Mouse (Mus musculus): Measurements from ENCODE around the gene Atp2a1. TPM values are rescaled to one million over a fixed set of nuclear protein-coding genes. Genes with fewer than 3 reads are reported as not detected.

The Atp2a1 gene
- polyA plus RNA-seq (2015; fragmentation: Nextera tagmentation; extraction: Ambion mirVana), result 1.4 and 6.4 TPM in 2 replicates

- Histone ChIP-seq H3K36me3 (ENCODE audit: control insufficient read depth, insufficient read depth) (peaks cover 16% of the 10 kb centered on the region), H3K4me3 (ENCODE audit: low read length) (no peak within 1 kb of the TSS), H3K27me3 (ENCODE audit: control insufficient read depth, insufficient read depth, low read length) (no peaks in the 10 kb centered on the region), H3K27ac (ENCODE audit: low read length) (no peak within 1 kb of the TSS), H3K4me2 (ENCODE audit: low read depth, low read length) (no peak within 1 kb of the TSS), H3K4me1 (ENCODE audit: control insufficient read depth, insufficient read depth, low read length) (peaks cover 32% of the 10 kb centered on the region), H3K9me3 (replicated peaks; ENCODE audit: control insufficient read depth, low read length) (no peaks in the 10 kb centered on the region), H3K9ac (ENCODE audit: low read length) (no peak within 1 kb of the TSS)
- WGBS, result 53% methylated on average over 5 of the region's 5 CpGs
- no peak for ATAC-seq (replicated peaks; ENCODE audit: extremely low read depth, insufficient read depth, low FRiP score)
These were observed at the start of gene Atp2a1 for GRCm38 (mm10) chr7:126463004-126463403. Gene Atp2a1, minus strand, starts transcription at chr7:126463108.

- no peaks in the 10 kb centered on the region for H3K4me1 ChIP-seq (ENCODE audit: control insufficient read depth, insufficient read depth, low read length)
- H3K36me3 ChIP-seq (ENCODE audit: control insufficient read depth, insufficient read depth), result no peaks in the 10 kb centered on the region
- H3K9me3 ChIP-seq (replicated peaks; ENCODE audit: control insufficient read depth, low read length), result no peaks in the 10 kb centered on the region
- H3K9ac ChIP-seq (ENCODE audit: low read length), result no peak overlapping the region
- H3K4me3 ChIP-seq (ENCODE audit: low read length), result no peak overlapping the region
- no peak overlapping the region for H3K27ac ChIP-seq (ENCODE audit: low read length)
- no peak overlapping the region for H3K4me2 ChIP-seq (ENCODE audit: low read depth, low read length)
- H3K27me3 ChIP-seq (ENCODE audit: control insufficient read depth, insufficient read depth, low read length), result no peaks in the 10 kb centered on the region
- 65% methylated on average over 3 of the region's 3 CpGs for WGBS
- no peak for ATAC-seq (replicated peaks; ENCODE audit: extremely low read depth, insufficient read depth, low FRiP score)
These were observed 48.4 kb upstream of the Atp2a1 start for GRCm38 (mm10) chr7:126511287-126511686.

- Histone ChIP-seq H3K4me2 (ENCODE audit: low read depth, low read length) (no peak overlapping the region), H3K9me3 (replicated peaks; ENCODE audit: control insufficient read depth, low read length) (no peaks in the 10 kb centered on the region), H3K27ac (ENCODE audit: low read length) (no peak overlapping the region), H3K9ac (ENCODE audit: low read length) (no peak overlapping the region), H3K36me3 (ENCODE audit: control insufficient read depth, insufficient read depth) (no peaks in the 10 kb centered on the region), H3K27me3 (ENCODE audit: control insufficient read depth, insufficient read depth, low read length) (no peaks in the 10 kb centered on the region), H3K4me3 (ENCODE audit: low read length) (no peak overlapping the region), H3K4me1 (ENCODE audit: control insufficient read depth, insufficient read depth, low read length) (peaks cover 6% of the 10 kb centered on the region; the same call in 1 of the 2 replicates)
- ATAC-seq (replicated peaks; ENCODE audit: extremely low read depth, insufficient read depth, low FRiP score), result no peak
- 71% methylated on average over 8 of the region's 8 CpGs for WGBS
These were observed 44.3 kb upstream of the Atp2a1 start for GRCm38 (mm10) chr7:126507126-126507778.

- WGBS, result 45% methylated on average over 2 of the region's 2 CpGs
- Histone ChIP-seq H3K27me3 (ENCODE audit: control insufficient read depth, insufficient read depth, low read length) (no peaks in the 10 kb centered on the region), H3K4me3 (ENCODE audit: low read length) (no peak overlapping the region), H3K9me3 (replicated peaks; ENCODE audit: control insufficient read depth, low read length) (no peaks in the 10 kb centered on the region), H3K4me1 (ENCODE audit: control insufficient read depth, insufficient read depth, low read length) (peaks cover 10% of the 10 kb centered on the region), H3K36me3 (ENCODE audit: control insufficient read depth, insufficient read depth) (peaks cover 13% of the 10 kb centered on the region), H3K9ac (ENCODE audit: low read length) (no peak overlapping the region), H3K4me2 (ENCODE audit: low read depth, low read length) (no peak overlapping the region), H3K27ac (ENCODE audit: low read length) (no peak overlapping the region)
- ATAC-seq (replicated peaks; ENCODE audit: extremely low read depth, insufficient read depth, low FRiP score), result no peak
These were observed 42.0 kb upstream of the Atp2a1 start for GRCm38 (mm10) chr7:126504913-126505312.

GRCm38 (mm10) chr7:126503273-126503878 lies 40.5 kb upstream of the Atp2a1 start, which contains the start of gene Atxn2l:
Gene Atxn2l, minus strand, starts transcription at chr7:126503437.
- Histone ChIP-seq H3K9me3 (replicated peaks; ENCODE audit: control insufficient read depth, low read length) (no peaks in the 10 kb centered on the region), H3K4me3 (ENCODE audit: low read length) (peak within 1 kb of the TSS; percentile 84), H3K4me2 (ENCODE audit: low read depth, low read length) (peak within 1 kb of the TSS; percentile 81), H3K4me1 (ENCODE audit: control insufficient read depth, insufficient read depth, low read length) (peaks cover 10% of the 10 kb centered on the region), H3K9ac (ENCODE audit: low read length) (peak within 1 kb of the TSS; percentile 99), H3K27me3 (ENCODE audit: control insufficient read depth, insufficient read depth, low read length) (no peaks in the 10 kb centered on the region), H3K27ac (ENCODE audit: low read length) (peak within 1 kb of the TSS; percentile 99), H3K36me3 (ENCODE audit: control insufficient read depth, insufficient read depth) (peaks cover 27% of the 10 kb centered on the region)
- peak; percentile 88 for ATAC-seq (replicated peaks; ENCODE audit: extremely low read depth, insufficient read depth, low FRiP score)
- WGBS, result under 1% methylated on average over 67 of the region's 72 CpGs

- no peak for ATAC-seq (replicated peaks; ENCODE audit: extremely low read depth, insufficient read depth, low FRiP score)
- under 1% methylated on average over 40 of the region's 40 CpGs for WGBS
- H3K27me3 ChIP-seq (ENCODE audit: control insufficient read depth, insufficient read depth, low read length), result no peaks in the 10 kb centered on the region
These were observed 39.8 kb upstream of the Atp2a1 start for GRCm38 (mm10) chr7:126502751-126503150.

GRCm38 (mm10) chr7:126502023-126502741 lies 39.3 kb upstream of the Atp2a1 start:
- peak overlapping the region; percentile 99 for H3K27ac ChIP-seq (ENCODE audit: low read length)
- peak; percentile 88 for ATAC-seq (replicated peaks; ENCODE audit: extremely low read depth, insufficient read depth, low FRiP score)
- H3K36me3 ChIP-seq (ENCODE audit: control insufficient read depth, insufficient read depth), result peaks cover 39% of the 10 kb centered on the region
- H3K27me3 ChIP-seq (ENCODE audit: control insufficient read depth, insufficient read depth, low read length), result no peaks in the 10 kb centered on the region
- WGBS, result under 1% methylated on average over 53 of the region's 57 CpGs
- H3K4me2 ChIP-seq (ENCODE audit: low read depth, low read length), result peak overlapping the region; percentile 81
- peak overlapping the region; percentile 84 for H3K4me3 ChIP-seq (ENCODE audit: low read length)
- peak overlapping the region; percentile 99 for H3K9ac ChIP-seq (ENCODE audit: low read length)
- peaks cover 10% of the 10 kb centered on the region for H3K4me1 ChIP-seq (ENCODE audit: control insufficient read depth, insufficient read depth, low read length)
- H3K9me3 ChIP-seq (replicated peaks; ENCODE audit: control insufficient read depth, low read length), result no peaks in the 10 kb centered on the region

More at GRCm38 (mm10) chr7:126502751-126503150, 39.8 kb upstream of the Atp2a1 start:
- Histone ChIP-seq H3K4me2 (ENCODE audit: low read depth, low read length) (peak overlapping the region; percentile 81), H3K36me3 (ENCODE audit: control insufficient read depth, insufficient read depth) (peaks cover 33% of the 10 kb centered on the region), H3K4me3 (ENCODE audit: low read length) (peak overlapping the region; percentile 84), H3K27ac (ENCODE audit: low read length) (peak overlapping the region; percentile 99), H3K9me3 (replicated peaks; ENCODE audit: control insufficient read depth, low read length) (no peaks in the 10 kb centered on the region), H3K9ac (ENCODE audit: low read length) (peak overlapping the region; percentile 99), H3K4me1 (ENCODE audit: control insufficient read depth, insufficient read depth, low read length) (peaks cover 10% of the 10 kb centered on the region)

- H3K27ac ChIP-seq (ENCODE audit: low read length), result peak overlapping the region; percentile 99
- no peaks in the 10 kb centered on the region for H3K9me3 ChIP-seq (replicated peaks; ENCODE audit: control insufficient read depth, low read length)
- H3K9ac ChIP-seq (ENCODE audit: low read length), result peak overlapping the region; percentile 99
- peak overlapping the region; percentile 84 for H3K4me3 ChIP-seq (ENCODE audit: low read length)
- 4% methylated on average over 9 of the region's 9 CpGs for WGBS
- no peaks in the 10 kb centered on the region for H3K27me3 ChIP-seq (ENCODE audit: control insufficient read depth, insufficient read depth, low read length)
- no peak for ATAC-seq (replicated peaks; ENCODE audit: extremely low read depth, insufficient read depth, low FRiP score)
- H3K36me3 ChIP-seq (ENCODE audit: control insufficient read depth, insufficient read depth), result peaks cover 44% of the 10 kb centered on the region
- peak overlapping the region; percentile 81 for H3K4me2 ChIP-seq (ENCODE audit: low read depth, low read length)
- H3K4me1 ChIP-seq (ENCODE audit: control insufficient read depth, insufficient read depth, low read length), result peaks cover 10% of the 10 kb centered on the region
These were observed 38.7 kb upstream of the Atp2a1 start for GRCm38 (mm10) chr7:126501684-126502022.

- H3K4me3 ChIP-seq (ENCODE audit: low read length), result no peak overlapping the region
- H3K27me3 ChIP-seq (ENCODE audit: control insufficient read depth, insufficient read depth, low read length), result no peaks in the 10 kb centered on the region
- no peak overlapping the region for H3K9ac ChIP-seq (ENCODE audit: low read length)
- peaks cover 66% of the 10 kb centered on the region for H3K36me3 ChIP-seq (ENCODE audit: control insufficient read depth, insufficient read depth)
- no peak overlapping the region for H3K4me2 ChIP-seq (ENCODE audit: low read depth, low read length)
- no peak overlapping the region for H3K27ac ChIP-seq (ENCODE audit: low read length)
- ATAC-seq (replicated peaks; ENCODE audit: extremely low read depth, insufficient read depth, low FRiP score), result no peak
- no peaks in the 10 kb centered on the region for H3K9me3 ChIP-seq (replicated peaks; ENCODE audit: control insufficient read depth, low read length)
- H3K4me1 ChIP-seq (ENCODE audit: control insufficient read depth, insufficient read depth, low read length), result peaks cover 10% of the 10 kb centered on the region
- 93% methylated on average over 7 of the region's 7 CpGs for WGBS
These were observed 36.5 kb upstream of the Atp2a1 start for GRCm38 (mm10) chr7:126499416-126499815.
